Mouse (Mus musculus): Measurements from ENCODE around the gene Atp6v0e.

- no peak for TF ChIP-seq NELFE (IDR thresholded peaks at IDR 0.05; ENCODE audit: low read depth, low read length)
- TF ChIP-seq CTCF (conservative IDR thresholded peaks at IDR 0.05 in 1 of 2, IDR thresholded peaks at IDR 0.05 in 1 of 2; ENCODE audit: low read depth in 2 of 2, low read length in 2 of 2): no peak
- no peak for TF ChIP-seq POLR2A (IDR thresholded peaks at IDR 0.05; ENCODE audit: low read depth, low read length)
- no peak for TF ChIP-seq BHLHE40 (IDR thresholded peaks at IDR 0.05; ENCODE audit: low read depth, low read length)
- no peak for TF ChIP-seq JUND (conservative IDR thresholded peaks at IDR 0.05; ENCODE audit: low read depth, low read length)
- TF ChIP-seq ZKSCAN1 (IDR thresholded peaks at IDR 0.05; ENCODE audit: borderline replicate concordance, low read depth, low read length): no peak
- TF ChIP-seq ETS1 (conservative IDR thresholded peaks at IDR 0.05; ENCODE audit: low read depth, low read length): no peak
- TF ChIP-seq RAD21 (IDR thresholded peaks at IDR 0.05; ENCODE audit: low read depth, low read length): no peak
- TF ChIP-seq ZMIZ1 (IDR thresholded peaks at IDR 0.05; ENCODE audit: low read depth, low read length): no peak
These were observed 41.1 kb upstream of the Atp6v0e start for GRCm38 (mm10) chr17:26621912-26622311.
